Mouse (Mus musculus): ENCODE measurements around the gene Calhm1. TPM values are rescaled to one million over a fixed set of nuclear protein-coding genes. Genes with fewer than 3 reads are reported as not detected.

Gene Calhm1
- polyA plus RNA-seq, 1 experiment = not detected

DNA sequence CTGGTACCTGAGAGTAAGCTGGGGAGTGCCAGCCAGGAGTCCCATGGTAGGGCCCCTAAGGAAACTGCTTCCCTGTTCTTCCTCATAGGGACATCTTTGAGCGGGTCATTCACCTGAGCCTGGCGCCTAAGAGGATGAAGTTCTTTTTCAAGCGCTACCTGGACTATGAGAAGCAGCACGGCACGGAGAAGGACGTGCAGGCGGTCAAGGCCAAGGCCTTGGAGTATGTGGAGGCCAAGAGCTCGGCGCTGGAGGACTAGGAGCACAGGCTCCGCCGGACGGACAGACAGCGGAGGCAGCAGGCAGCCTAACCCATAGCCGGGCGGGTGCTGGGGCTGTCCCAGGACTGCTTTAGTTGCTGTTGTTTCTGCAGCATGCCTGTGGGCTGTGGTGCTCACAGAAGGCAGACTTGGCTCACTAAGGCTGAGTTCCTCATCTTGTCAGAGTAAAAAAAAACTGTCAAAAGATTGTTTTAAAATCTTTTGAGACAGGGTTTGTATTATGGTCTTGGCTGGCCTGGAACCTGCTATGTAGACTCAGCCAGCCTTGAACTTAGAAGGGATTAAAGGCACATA, 13.4 kb downstream of the Calhm1 start:
- TF ChIP-seq CTCF (IDR thresholded peaks at IDR 0.05; ENCODE audit: borderline replicate concordance, extremely low read depth, insufficient read depth, insufficient read length) = no peak
- TF ChIP-seq POLR2A (IDR thresholded peaks at IDR 0.05; ENCODE audit: borderline replicate concordance, extremely low read depth, insufficient read depth, insufficient read length, poor library complexity, severe bottlenecking) = no peak
- no peak for DNase-seq (ENCODE audit: low read depth)

DNA sequence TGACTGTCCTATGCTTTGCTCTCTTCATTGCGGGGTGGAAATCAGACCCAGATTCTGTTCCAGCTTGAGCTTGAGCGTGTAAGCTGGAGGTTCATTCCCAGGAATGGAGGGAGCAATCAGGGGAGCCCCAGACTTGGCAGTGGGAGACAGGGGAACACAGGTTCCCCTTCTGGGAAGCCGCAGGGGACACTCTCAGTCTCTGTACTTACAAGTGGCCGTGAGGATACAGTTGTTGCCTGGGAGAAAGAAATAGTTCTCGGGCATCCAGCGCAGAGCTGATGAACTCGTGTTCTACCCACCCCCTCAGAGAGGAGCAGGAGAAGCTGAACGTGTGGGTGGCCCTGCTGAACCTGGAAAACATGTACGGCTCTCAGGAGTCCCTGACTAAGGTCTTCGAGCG, 15.2 kb downstream of the Calhm1 start:
- TF ChIP-seq CTCF (IDR thresholded peaks at IDR 0.05; ENCODE audit: borderline replicate concordance, extremely low read depth, insufficient read depth, insufficient read length) = no peak
- no peak for TF ChIP-seq POLR2A (IDR thresholded peaks at IDR 0.05; ENCODE audit: borderline replicate concordance, extremely low read depth, insufficient read depth, insufficient read length, poor library complexity, severe bottlenecking)
- DNase-seq (ENCODE audit: low read depth) = no peak

DNA sequence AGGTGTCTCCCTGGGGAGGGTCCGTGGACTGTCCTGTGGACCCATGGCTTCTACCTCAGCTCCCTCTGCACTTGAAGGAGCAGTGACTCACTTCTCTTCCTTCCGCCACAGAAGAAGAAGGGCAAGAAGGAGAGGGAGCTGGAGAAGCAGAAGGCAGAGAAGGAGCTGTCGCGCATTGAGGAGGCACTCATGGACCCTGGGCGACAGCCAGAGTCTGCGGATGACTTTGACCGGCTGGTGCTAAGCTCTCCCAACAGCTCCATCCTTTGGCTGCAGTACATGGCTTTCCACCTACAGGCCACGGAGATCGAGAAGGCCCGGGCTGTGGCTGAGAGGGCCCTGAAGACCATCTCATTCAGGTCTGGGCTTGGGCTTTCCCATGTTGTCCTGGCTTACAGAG, 15.9 kb downstream of the Calhm1 start:
- TF ChIP-seq CTCF (IDR thresholded peaks at IDR 0.05; ENCODE audit: borderline replicate concordance, extremely low read depth, insufficient read depth, insufficient read length) (no peak), POLR2A (IDR thresholded peaks at IDR 0.05; ENCODE audit: borderline replicate concordance, extremely low read depth, insufficient read depth, insufficient read length, poor library complexity, severe bottlenecking) (no peak)
- DNase-seq (ENCODE audit: low read depth) = no peak

DNA sequence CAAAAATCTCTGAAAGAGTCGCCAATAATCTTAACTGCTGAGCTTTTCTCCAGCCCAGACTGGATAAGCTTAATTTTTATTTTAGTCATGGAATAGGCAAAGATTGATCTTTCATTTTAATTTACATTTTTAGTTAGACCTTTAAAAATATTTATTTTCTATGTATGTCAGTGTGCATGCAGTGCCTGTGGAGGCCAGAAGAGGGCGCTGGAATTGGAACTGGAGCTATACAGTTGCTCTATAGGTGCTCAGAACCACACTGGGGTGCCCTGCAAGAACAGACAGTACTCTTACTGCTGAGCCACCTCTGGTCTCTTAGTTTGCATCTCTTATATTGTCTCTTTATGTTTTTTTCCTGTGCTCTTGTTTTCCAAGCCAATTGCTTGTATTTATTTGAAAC, 21.3 kb downstream of the Calhm1 start:
- DNase-seq (ENCODE audit: low read depth) = peak; percentile 44
- TF ChIP-seq CTCF (IDR thresholded peaks at IDR 0.05; ENCODE audit: borderline replicate concordance, extremely low read depth, insufficient read depth, insufficient read length) (peak; percentile 71), POLR2A (IDR thresholded peaks at IDR 0.05; ENCODE audit: borderline replicate concordance, extremely low read depth, insufficient read depth, insufficient read length, poor library complexity, severe bottlenecking) (no peak)

DNA sequence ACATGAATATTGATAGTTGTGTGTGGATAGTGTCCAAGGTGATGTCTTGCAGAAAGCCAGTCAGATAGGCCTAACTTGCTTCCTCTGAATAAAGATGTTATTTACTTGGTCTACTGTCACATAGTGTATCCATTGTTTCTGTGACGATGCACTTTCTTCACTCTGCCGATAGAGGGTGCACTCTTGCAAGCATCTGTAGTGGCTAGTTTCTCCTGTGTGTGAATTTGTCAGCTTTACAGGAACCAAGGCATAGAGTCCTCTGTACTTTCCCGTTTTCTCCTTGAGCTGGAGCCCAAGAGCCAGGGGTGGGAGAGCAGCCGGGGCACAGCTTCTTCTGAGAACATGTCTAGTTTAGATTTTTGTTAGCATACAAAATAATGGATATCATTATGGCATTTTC, 23.0 kb downstream of the Calhm1 start:
- DNase-seq (ENCODE audit: low read depth) = peak; percentile 58
- peak; percentile 77; the same call in 1 of the 2 replicates for TF ChIP-seq CTCF (IDR thresholded peaks at IDR 0.05; ENCODE audit: borderline replicate concordance, extremely low read depth, insufficient read depth, insufficient read length)
- TF ChIP-seq POLR2A (IDR thresholded peaks at IDR 0.05; ENCODE audit: borderline replicate concordance, extremely low read depth, insufficient read depth, insufficient read length, poor library complexity, severe bottlenecking) = no peak

DNA sequence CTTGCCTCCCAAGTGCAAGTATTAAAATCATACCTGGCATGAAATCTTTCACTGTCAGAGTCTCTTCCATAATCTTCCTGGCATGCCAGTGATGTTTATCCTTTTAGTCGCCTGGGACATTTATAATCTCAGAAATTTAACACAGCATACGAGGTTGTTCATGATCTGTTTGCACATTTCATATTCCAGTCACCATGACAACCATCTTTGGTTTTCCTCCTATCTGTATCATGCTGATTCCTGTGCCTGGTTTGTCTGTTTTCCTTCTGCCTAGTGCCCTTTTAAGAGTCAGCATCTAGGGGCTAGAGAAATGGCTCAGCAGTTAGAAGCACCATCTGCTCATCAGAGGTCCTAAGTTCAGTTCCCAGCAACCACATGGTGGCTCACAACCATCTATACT, 25.4 kb downstream of the Calhm1 start:
- peak; percentile 6 for DNase-seq (ENCODE audit: low read depth)
- TF ChIP-seq POLR2A (IDR thresholded peaks at IDR 0.05; ENCODE audit: borderline replicate concordance, extremely low read depth, insufficient read depth, insufficient read length, poor library complexity, severe bottlenecking) (no peak), CTCF (IDR thresholded peaks at IDR 0.05; ENCODE audit: borderline replicate concordance, extremely low read depth, insufficient read depth, insufficient read length) (no peak)

DNA sequence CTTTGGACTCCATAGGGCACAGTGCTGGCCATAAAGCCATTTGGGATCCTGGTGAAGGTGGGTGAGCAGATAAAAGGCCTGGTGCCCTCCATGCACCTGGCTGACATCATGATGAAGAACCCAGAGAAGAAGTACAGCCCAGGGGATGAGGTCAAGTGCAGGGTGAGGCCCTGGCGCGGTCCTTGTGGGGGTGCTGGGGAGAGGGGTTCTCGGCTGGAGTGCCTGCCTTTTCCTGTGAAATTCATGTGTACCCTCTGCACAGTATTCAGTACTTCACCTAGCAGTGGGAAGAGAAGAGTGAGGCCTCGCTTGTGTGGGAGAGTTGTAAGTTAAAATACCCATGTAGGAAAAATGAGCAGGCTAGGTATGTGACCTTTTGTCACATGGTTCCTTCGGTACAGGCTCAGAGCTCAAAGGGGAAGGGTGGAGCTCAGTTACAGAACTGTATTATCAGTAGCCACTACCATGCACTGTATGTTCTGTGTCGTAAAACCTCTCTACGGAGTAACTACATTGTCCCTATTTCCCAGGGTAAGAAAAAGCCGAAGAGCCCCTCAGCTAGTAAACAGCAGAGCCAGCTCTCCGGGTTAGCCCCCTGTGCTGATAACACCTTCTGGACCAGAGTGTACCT, 39.3 kb downstream of the Calhm1 start:
- no peak for DNase-seq (ENCODE audit: low read depth)
- no peak for TF ChIP-seq CTCF (IDR thresholded peaks at IDR 0.05; ENCODE audit: borderline replicate concordance, extremely low read depth, insufficient read depth, insufficient read length)
- TF ChIP-seq POLR2A (IDR thresholded peaks at IDR 0.05; ENCODE audit: borderline replicate concordance, extremely low read depth, insufficient read depth, insufficient read length, poor library complexity, severe bottlenecking) = no peak

DNA sequence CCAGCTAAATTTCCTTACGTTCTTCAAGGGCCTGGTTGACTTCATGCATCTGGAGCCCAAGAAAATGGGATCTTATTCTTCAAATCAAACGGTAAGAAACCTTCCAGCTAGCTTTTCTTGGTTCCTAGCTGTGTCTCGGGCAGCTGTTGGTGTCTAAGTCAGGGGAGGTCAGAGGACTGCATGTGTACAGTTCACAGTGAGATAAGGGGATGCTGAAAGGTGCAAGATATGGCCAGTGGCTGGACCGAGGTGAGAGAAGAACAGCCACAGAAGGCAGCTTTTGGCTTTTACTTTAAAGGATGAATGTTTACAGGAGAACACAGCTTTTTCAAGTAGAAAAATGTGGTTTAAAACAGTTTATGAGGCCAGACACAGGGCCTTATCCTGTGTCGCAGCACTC, 43.0 kb downstream of the Calhm1 start:
- DNase-seq (ENCODE audit: low read depth) = no peak
- TF ChIP-seq CTCF (IDR thresholded peaks at IDR 0.05; ENCODE audit: borderline replicate concordance, extremely low read depth, insufficient read depth, insufficient read length) (no peak), POLR2A (IDR thresholded peaks at IDR 0.05; ENCODE audit: borderline replicate concordance, extremely low read depth, insufficient read depth, insufficient read length, poor library complexity, severe bottlenecking) (no peak)

Other genes starting within 250 kb of the Calhm1 start
- gene Ina, start 129.6 kb downstream of the Calhm1 start, polyA plus RNA-seq (2012; rRNA removed) = 413 and 626 TPM in 2 replicates
- 40.1 and 49.2 TPM in 2 replicates for gene Nt5c2, start 129.1 kb downstream of the Calhm1 start, polyA plus RNA-seq (2012; rRNA removed)
- 65.2 and 81.7 TPM in 2 replicates for gene Pcgf6, start 93.3 kb downstream of the Calhm1 start, polyA plus RNA-seq (2012; rRNA removed)
- 10.8 and 11.0 TPM in 2 replicates for gene Taf5, start 76.5 kb downstream of the Calhm1 start, polyA plus RNA-seq (2012; rRNA removed)
- gene Usmg5, start 53.6 kb downstream of the Calhm1 start, polyA plus RNA-seq (2012; rRNA removed) = 587 and 848 TPM in 2 replicates
- 15.3 and 18.9 TPM in 2 replicates for gene Pdcd11, start 53.5 kb downstream of the Calhm1 start, polyA plus RNA-seq (2012; rRNA removed)
- gene Calhm2, start 6.0 kb downstream of the Calhm1 start, polyA plus RNA-seq (2012; rRNA removed) = 1.5 TPM in 2 replicates
- 0.18 TPM in 1 of 2 replicates, not detected in the other for gene Calhm3, start 13.5 kb upstream of the Calhm1 start, polyA plus RNA-seq (2012; rRNA removed)
- gene Neurl1a, start 34.6 kb upstream of the Calhm1 start, polyA plus RNA-seq (2012; rRNA removed) = 13.6 and 22.2 TPM in 2 replicates